Mouse (Mus musculus): Measurements from ENCODE around the gene Ppfibp1. TPM values are rescaled to one million over a fixed set of nuclear protein-coding genes. Genes with fewer than 3 reads are reported as not detected.

Ppfibp1 gene
- polyA plus RNA-seq, 1 experiment = 3.4 TPM

DNA sequence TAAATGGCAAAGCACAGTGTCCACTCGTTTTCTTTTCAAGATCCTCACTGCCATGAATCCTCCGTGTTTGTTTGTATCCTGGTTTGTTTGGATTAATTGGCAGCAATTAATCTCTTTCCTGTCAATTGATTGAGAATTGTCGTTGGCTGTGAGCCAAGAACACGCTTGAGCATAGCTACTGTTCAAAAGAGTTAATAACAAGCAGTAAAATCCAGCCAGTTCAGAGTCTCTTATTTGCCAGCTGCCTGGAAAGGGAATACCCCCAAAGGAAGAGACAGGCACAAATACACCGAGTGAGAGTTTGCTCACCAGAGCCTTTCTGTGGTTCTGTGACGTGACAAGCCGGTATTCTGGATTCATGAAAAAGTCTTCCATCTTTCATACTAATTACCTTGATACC is 173.7 kb downstream of the Ppfibp1 start:
- Histone ChIP-seq H3K9me3 (no peaks in the 10 kb centered on the region), H3K36me3 (replicated peaks; ENCODE audit: low read length) (peaks cover 91% of the 10 kb centered on the region), H3K4me1 (no peaks in the 10 kb centered on the region), H3K4me3 (replicated peaks) (no peak overlapping the region), H3K27me3 (replicated peaks) (no peaks in the 10 kb centered on the region)
- TF ChIP-seq FLI1 (IDR thresholded peaks at IDR 0.05; ENCODE audit: low read length) (no peak), GATA1 (IDR thresholded peaks at IDR 0.05; ENCODE audit: borderline replicate concordance, low read length) (no peak)

DNA sequence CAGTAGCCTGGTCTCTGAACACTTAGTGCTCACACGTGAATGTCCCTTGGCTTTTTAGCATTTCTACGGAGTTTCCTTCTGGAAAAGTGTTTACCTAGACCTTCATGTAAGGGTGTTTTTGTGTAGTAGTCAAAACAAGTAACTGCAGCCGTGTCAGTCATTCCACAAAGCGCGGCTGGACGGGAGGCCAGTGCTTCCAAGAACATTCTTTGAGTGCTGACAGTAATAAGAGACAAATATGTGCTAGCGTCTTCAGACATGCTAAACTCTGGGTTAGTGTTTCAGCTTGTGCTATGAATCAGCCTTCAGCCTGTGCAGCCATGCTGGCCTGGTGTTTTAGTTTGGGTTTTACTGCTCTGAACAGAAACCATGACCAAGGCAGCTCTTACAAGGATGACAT is 174.4 kb downstream of the Ppfibp1 start:
- peaks cover 91% of the 10 kb centered on the region for H3K36me3 ChIP-seq (replicated peaks; ENCODE audit: low read length)

DNA sequence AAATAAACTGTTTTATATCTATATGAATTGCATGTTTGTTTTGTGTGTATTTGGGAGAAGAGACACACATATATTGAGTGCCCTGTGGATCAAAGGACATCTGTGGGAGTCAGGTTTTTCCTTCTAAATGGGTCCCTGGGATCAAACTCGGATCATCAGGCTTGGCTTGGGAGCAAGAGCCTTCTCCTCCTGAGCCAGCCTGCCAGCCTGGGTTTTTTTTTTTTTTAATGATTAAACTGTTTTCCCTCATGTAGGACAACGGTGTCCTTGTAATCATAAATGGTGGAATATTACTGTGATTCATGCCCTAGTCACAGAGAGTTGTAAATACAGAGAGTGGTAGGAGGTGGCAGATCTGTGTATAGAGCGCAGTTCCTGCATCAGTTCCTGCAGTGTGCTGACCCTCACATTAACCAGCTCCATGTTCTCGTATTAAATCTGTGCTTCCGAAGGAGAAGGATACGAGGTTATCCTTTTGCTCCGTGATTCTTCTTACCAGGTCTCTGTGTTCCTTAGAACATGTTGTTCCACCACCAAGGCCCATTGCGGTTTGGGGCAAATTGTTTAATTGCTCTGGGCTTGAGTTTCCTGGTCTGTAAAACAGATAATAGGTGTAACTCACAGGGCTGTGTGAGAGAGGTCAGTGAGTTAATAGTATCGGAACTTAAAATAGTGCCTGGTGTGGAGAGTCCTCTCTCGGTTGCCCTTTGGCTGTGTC is 176.1 kb downstream of the Ppfibp1 start:
- Histone ChIP-seq H3K9me3 (no peaks in the 10 kb centered on the region), H3K4me1 (no peaks in the 10 kb centered on the region), H3K4me3 (replicated peaks) (no peak overlapping the region), H3K36me3 (replicated peaks; ENCODE audit: low read length) (peaks cover 87% of the 10 kb centered on the region), H3K27me3 (replicated peaks) (no peaks in the 10 kb centered on the region)
- no peak for TF ChIP-seq FLI1 (IDR thresholded peaks at IDR 0.05; ENCODE audit: low read length)

More for the DNA sequence above, 174.4 kb downstream of the Ppfibp1 start:
- H3K9me3 ChIP-seq = no peaks in the 10 kb centered on the region
- TF ChIP-seq GATA1 (IDR thresholded peaks at IDR 0.05; ENCODE audit: borderline replicate concordance, low read length) (no peak), FLI1 (IDR thresholded peaks at IDR 0.05; ENCODE audit: low read length) (no peak)
- H3K27me3 ChIP-seq (replicated peaks) = no peaks in the 10 kb centered on the region
- no peaks in the 10 kb centered on the region for H3K4me1 ChIP-seq
- no peak overlapping the region for H3K4me3 ChIP-seq (replicated peaks)

DNA sequence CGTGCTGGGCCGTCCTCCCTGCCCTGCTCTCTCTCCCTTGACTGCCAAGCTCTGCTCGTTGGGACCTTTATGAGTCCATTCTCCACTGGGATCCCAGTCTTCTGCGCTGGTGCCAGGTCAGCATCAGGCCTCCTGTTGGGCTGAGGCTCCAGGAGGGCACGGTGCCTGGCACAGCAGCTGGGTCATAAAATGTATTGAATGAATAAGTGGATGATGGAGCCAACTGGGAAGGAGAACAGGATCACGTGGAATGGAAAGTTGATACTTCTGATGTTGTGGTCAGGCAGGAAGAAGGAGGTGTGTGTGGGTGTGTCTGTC is 176.6 kb downstream of the Ppfibp1 start:
- Histone ChIP-seq H3K9me3 (no peaks in the 10 kb centered on the region), H3K4me1 (no peaks in the 10 kb centered on the region), H3K4me3 (replicated peaks) (no peak overlapping the region), H3K27me3 (replicated peaks) (no peaks in the 10 kb centered on the region), H3K36me3 (replicated peaks; ENCODE audit: low read length) (peaks cover 88% of the 10 kb centered on the region)
- no peak for TF ChIP-seq FLI1 (IDR thresholded peaks at IDR 0.05; ENCODE audit: low read length)
- no peak for TF ChIP-seq GATA1 (IDR thresholded peaks at IDR 0.05; ENCODE audit: borderline replicate concordance, low read length)

DNA sequence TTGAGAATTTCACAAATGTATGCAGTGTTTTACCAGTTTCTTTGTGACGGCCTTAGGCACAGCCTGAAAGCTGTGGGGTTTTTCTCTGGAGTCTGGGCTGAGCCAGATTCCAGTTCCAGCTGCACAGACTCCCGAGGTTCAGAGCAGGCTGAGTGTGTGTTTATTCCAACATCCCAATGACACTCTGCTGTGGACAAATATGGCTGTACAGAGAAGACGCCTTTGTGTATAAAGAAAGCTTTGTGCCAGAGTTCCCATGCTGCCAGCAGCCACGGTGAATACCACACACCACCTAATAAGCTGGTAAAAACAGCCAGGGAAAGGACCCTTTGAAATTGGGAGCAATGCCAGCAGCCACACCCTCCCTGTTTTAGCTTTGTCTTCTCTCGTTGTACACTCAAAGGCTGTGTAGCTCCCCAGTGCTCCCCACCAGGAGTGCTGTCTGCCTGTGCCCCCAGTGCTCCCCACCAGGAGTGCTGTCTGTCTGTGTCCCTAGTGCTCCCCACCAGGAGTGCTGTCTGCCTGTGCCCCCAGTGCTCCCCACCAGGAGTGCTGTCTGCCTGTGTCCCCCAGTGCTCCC is 187.6 kb downstream of the Ppfibp1 start:
- Histone ChIP-seq H3K4me3 (replicated peaks) (no peak overlapping the region), H3K4me1 (peaks cover 22% of the 10 kb centered on the region), H3K9me3 (no peaks in the 10 kb centered on the region), H3K36me3 (replicated peaks; ENCODE audit: low read length) (peaks cover 43% of the 10 kb centered on the region), H3K27me3 (replicated peaks) (no peaks in the 10 kb centered on the region)
- TF ChIP-seq GATA1 (IDR thresholded peaks at IDR 0.05; ENCODE audit: borderline replicate concordance, low read length) (no peak), FLI1 (IDR thresholded peaks at IDR 0.05; ENCODE audit: low read length) (no peak)

DNA sequence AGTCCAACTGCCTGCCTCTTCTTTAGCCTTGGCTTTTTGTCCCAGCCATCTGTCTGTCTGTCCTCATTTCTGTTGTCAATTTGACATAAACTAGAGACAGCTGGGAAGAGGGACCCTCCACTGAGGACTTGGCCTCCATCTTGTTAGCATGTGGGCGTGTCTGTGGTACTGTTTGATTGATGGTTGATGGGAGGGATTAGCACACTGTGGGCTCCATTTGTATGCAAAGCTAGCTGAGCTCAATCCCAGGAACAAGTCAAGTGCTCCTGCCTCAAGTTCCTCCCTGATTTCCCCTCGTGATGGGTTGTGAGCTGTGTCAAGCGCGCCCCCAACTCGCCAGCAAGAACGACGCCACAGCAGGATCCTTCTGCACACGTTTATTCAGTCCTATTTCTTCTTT is 188.6 kb downstream of the Ppfibp1 start:
- H3K27me3 ChIP-seq (replicated peaks) = no peaks in the 10 kb centered on the region
- peaks cover 34% of the 10 kb centered on the region for H3K36me3 ChIP-seq (replicated peaks; ENCODE audit: low read length)
- TF ChIP-seq GATA1 (IDR thresholded peaks at IDR 0.05; ENCODE audit: borderline replicate concordance, low read length) (no peak), FLI1 (IDR thresholded peaks at IDR 0.05; ENCODE audit: low read length) (no peak)

DNA sequence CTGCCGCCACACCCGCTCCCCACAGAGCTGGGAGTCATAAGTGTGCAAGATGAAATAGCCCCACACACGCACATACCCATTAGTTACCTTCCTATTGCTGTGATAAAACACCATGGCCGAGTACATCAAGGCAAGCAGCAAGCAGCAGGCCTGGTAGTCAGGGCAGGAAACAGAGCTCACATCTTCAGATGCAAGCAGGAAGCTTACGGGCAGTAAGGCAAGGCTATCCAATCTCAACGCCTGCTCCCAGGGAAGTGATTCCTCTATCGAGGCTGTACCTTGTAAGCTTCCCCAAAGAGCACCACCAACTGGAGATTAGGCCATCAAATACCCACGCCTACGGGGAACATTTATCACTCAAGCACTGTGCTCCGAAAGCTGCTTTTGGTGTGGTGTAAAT is 191.6 kb downstream of the Ppfibp1 start:
- Histone ChIP-seq H3K36me3 (replicated peaks; ENCODE audit: low read length) (peaks cover 14% of the 10 kb centered on the region), H3K4me3 (replicated peaks) (no peak overlapping the region)

More for the DNA sequence above, 188.6 kb downstream of the Ppfibp1 start:
- H3K4me1 ChIP-seq = peaks cover 15% of the 10 kb centered on the region
- no peak overlapping the region for H3K4me3 ChIP-seq (replicated peaks)
- no peaks in the 10 kb centered on the region for H3K9me3 ChIP-seq

More for the DNA sequence above, 191.6 kb downstream of the Ppfibp1 start:
- Histone ChIP-seq H3K27me3 (replicated peaks) (no peaks in the 10 kb centered on the region), H3K9me3 (no peaks in the 10 kb centered on the region), H3K4me1 (peaks cover 5% of the 10 kb centered on the region)
- TF ChIP-seq GATA1 (IDR thresholded peaks at IDR 0.05; ENCODE audit: borderline replicate concordance, low read length) (no peak), FLI1 (IDR thresholded peaks at IDR 0.05; ENCODE audit: low read length) (no peak)

Other genes with a start within 250 kb of the Ppfibp1 start
- 4.1 TPM in 1 of 2 replicates, not detected in the other for gene Med21, start 245.9 kb upstream of the Ppfibp1 start, polyA plus RNA-seq (2012; ENCODE audit: insufficient read depth, low replicate concordance)
- 11.0 and 20.2 TPM in 2 replicates for gene Tm7sf3, start 245.7 kb upstream of the Ppfibp1 start, polyA plus RNA-seq (2012; ENCODE audit: insufficient read depth, low replicate concordance)
- 0.59 TPM in 1 of 2 replicates, not detected in the other for gene Stk38l, start 163.5 kb upstream of the Ppfibp1 start, polyA plus RNA-seq (2012; ENCODE audit: insufficient read depth, low replicate concordance)
- not detected in 2 replicates for gene Arntl2, start 92.4 kb upstream of the Ppfibp1 start, polyA plus RNA-seq (2012; ENCODE audit: insufficient read depth, low replicate concordance)
- gene Smco2, start 38.4 kb upstream of the Ppfibp1 start, polyA plus RNA-seq (2012; ENCODE audit: insufficient read depth, low replicate concordance) = not detected in 2 replicates
- gene 1700034J05Rik, start 65.9 kb downstream of the Ppfibp1 start, polyA plus RNA-seq (2012; ENCODE audit: insufficient read depth, low replicate concordance) = not detected in 2 replicates
- not detected in 2 replicates for gene Rep15, start 144.1 kb downstream of the Ppfibp1 start, polyA plus RNA-seq (2012; ENCODE audit: insufficient read depth, low replicate concordance)
- gene Mrps35, start 154.3 kb downstream of the Ppfibp1 start, polyA plus RNA-seq (2012; ENCODE audit: insufficient read depth, low replicate concordance) = 2.7 and 7.0 TPM in 2 replicates
- gene Mansc4, start 198.5 kb downstream of the Ppfibp1 start, polyA plus RNA-seq (2012; ENCODE audit: insufficient read depth, low replicate concordance) = not detected in 2 replicates
- 1.7 and 2.7 TPM in 2 replicates for gene Klhl42, start 202.9 kb downstream of the Ppfibp1 start, polyA plus RNA-seq (2012; ENCODE audit: insufficient read depth, low replicate concordance)